Mouse (Mus musculus): ENCODE results near the gene Vav3. TPM values are rescaled to one million over a fixed set of nuclear protein-coding genes. Genes with fewer than 3 reads are reported as not detected.

Vav3 gene
- polyA plus RNA-seq, 1 experiment = 2.2 TPM

DNA sequence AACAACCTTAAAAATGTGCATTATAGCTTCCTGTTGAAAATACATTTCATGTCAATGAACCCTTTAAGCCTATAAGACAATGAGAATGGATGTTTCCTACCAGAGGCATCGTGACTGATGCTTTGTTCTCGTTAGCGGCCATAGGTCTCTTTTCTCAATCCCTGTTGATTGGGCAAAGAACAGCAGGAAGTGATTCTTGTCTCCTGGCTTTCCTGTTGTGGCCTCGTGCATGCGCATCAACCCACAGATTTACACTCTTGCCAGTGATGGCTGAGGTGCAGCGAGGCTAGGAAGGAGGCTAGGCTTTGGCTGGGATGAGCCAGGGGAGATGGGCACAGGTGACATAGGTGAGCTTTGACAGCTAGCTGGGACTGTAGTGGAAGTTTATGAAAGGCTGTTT, 123.2 kb downstream of the Vav3 start:
- no peak for TF ChIP-seq FOSL1 (IDR thresholded peaks at IDR 0.05; ENCODE audit: insufficient read depth, low read length, poor library complexity, severe bottlenecking)
- no peak for TF ChIP-seq MYOG (IDR thresholded peaks at IDR 0.05; ENCODE audit: control insufficient read depth, extremely low read depth, insufficient read length)
- TF ChIP-seq CEBPB (IDR thresholded peaks at IDR 0.05; ENCODE audit: low read depth) = no peak
- no peak for TF ChIP-seq MAX (IDR thresholded peaks at IDR 0.05)
- TF ChIP-seq MYOD1 (IDR thresholded peaks at IDR 0.05; ENCODE audit: control insufficient read depth, insufficient read length, low read depth) = no peak
- no peak for TF ChIP-seq USF1 (IDR thresholded peaks at IDR 0.05; ENCODE audit: low read depth)
- Histone ChIP-seq H3K79me3 (ENCODE audit: low read depth) (no peaks in the 10 kb centered on the region), H3ac (ENCODE audit: control insufficient read depth, insufficient read length, low read depth) (no peak overlapping the region), H3K36me3 (ENCODE audit: control insufficient read depth, insufficient read depth) (no peaks in the 10 kb centered on the region), H3K79me2 (ENCODE audit: control insufficient read depth, insufficient read depth) (no peaks in the 10 kb centered on the region), H3K27me3 (ENCODE audit: control insufficient read depth, insufficient read depth, insufficient read length) (no peaks in the 10 kb centered on the region), H3K4me3 (ENCODE audit: insufficient read depth, poor library complexity, severe bottlenecking) (no peak overlapping the region)

DNA sequence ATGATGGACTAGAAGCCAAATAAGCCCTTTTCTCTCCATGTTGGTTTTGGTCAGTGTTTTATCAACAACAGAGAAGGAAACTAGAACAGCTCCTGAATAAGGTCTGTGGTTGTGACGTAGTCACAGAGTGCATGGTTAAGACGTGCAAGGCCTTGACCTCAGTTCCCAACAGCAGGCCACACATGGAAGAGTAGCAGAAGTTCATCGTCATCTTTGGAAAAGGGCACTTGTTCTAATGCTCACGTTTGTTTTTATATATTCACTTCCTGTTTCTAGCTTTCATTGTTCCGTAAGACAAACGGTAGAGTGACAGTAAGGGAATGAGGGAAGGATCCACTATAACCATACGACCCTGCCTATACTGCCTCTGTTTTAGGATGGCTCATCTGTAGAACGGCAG, 124.1 kb downstream of the Vav3 start:
- TF ChIP-seq USF1 (IDR thresholded peaks at IDR 0.05; ENCODE audit: low read depth) (no peak), MAX (IDR thresholded peaks at IDR 0.05) (no peak), CEBPB (IDR thresholded peaks at IDR 0.05; ENCODE audit: low read depth) (no peak), MYOD1 (IDR thresholded peaks at IDR 0.05; ENCODE audit: control insufficient read depth, insufficient read length, low read depth) (no peak), CTCF (IDR thresholded peaks at IDR 0.05; ENCODE audit: control insufficient read depth, insufficient read depth, insufficient read length) (no peak), MYOG (IDR thresholded peaks at IDR 0.05; ENCODE audit: control insufficient read depth, extremely low read depth, insufficient read length) (no peak), FOSL1 (IDR thresholded peaks at IDR 0.05; ENCODE audit: insufficient read depth, low read length, poor library complexity, severe bottlenecking) (no peak)
- H3K79me3 ChIP-seq (ENCODE audit: low read depth) = no peaks in the 10 kb centered on the region

DNA sequence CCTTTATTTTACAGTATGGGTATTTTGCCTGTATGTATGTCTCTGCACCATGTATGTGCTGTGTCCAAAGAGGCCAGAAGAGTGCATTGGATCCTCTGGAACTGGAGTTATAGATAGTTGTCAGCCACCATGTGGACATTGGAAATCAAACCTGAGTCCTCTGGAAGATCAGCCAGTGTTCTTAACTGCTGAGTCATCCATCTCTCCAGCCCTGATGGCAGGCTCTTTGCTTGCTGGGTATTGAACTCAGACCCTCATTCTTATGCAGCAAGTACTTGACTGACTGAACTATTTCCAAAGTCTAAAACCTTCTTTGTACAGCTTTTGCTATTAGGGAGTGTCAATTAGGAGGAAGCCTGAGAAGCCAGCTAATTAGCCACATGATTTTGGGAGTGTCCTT, 126.1 kb downstream of the Vav3 start:
- Histone ChIP-seq H3K79me3 (ENCODE audit: low read depth) (no peaks in the 10 kb centered on the region), H3K27me3 (ENCODE audit: control insufficient read depth, insufficient read depth, insufficient read length) (no peaks in the 10 kb centered on the region), H3K4me3 (ENCODE audit: insufficient read depth, poor library complexity, severe bottlenecking) (no peak overlapping the region), H3ac (ENCODE audit: control insufficient read depth, insufficient read length, low read depth) (no peak overlapping the region), H3K79me2 (ENCODE audit: control insufficient read depth, insufficient read depth) (no peaks in the 10 kb centered on the region), H3K36me3 (ENCODE audit: control insufficient read depth, insufficient read depth) (no peaks in the 10 kb centered on the region)
- TF ChIP-seq MYOG (IDR thresholded peaks at IDR 0.05; ENCODE audit: control insufficient read depth, extremely low read depth, insufficient read length) (no peak), CEBPB (IDR thresholded peaks at IDR 0.05; ENCODE audit: low read depth) (no peak), USF1 (IDR thresholded peaks at IDR 0.05; ENCODE audit: low read depth) (no peak), CTCF (IDR thresholded peaks at IDR 0.05; ENCODE audit: control insufficient read depth, insufficient read depth, insufficient read length) (no peak), MYOD1 (IDR thresholded peaks at IDR 0.05; ENCODE audit: control insufficient read depth, insufficient read length, low read depth) (no peak), FOSL1 (IDR thresholded peaks at IDR 0.05; ENCODE audit: insufficient read depth, low read length, poor library complexity, severe bottlenecking) (no peak), MAX (IDR thresholded peaks at IDR 0.05) (no peak)

More for the DNA sequence above, 124.1 kb downstream of the Vav3 start:
- no peak overlapping the region for H3K4me3 ChIP-seq (ENCODE audit: insufficient read depth, poor library complexity, severe bottlenecking)
- no peaks in the 10 kb centered on the region for H3K27me3 ChIP-seq (ENCODE audit: control insufficient read depth, insufficient read depth, insufficient read length)
- no peak overlapping the region for H3ac ChIP-seq (ENCODE audit: control insufficient read depth, insufficient read length, low read depth)
- H3K79me2 ChIP-seq (ENCODE audit: control insufficient read depth, insufficient read depth) = no peaks in the 10 kb centered on the region
- no peaks in the 10 kb centered on the region for H3K36me3 ChIP-seq (ENCODE audit: control insufficient read depth, insufficient read depth)

DNA sequence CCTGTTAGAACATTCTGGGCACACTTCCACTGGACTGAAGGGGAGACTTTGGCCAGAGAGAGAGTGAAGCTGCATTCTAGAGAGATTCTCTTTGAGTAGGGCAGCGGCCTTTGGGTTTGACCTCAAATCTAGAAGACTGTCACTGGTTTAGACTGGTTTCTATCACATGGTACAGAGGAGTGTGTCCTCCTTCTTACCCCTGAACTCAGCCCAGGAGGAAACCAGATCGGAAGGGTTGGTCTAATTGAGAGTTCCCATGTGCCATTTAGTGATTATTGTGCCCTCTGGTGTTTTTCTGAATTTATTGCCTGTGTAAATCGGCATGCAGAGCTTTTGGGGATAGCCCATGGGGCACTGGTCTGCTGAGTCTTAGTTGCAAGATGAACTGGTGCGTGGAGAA, 126.8 kb downstream of the Vav3 start:
- Histone ChIP-seq H3K36me3 (ENCODE audit: control insufficient read depth, insufficient read depth) (no peaks in the 10 kb centered on the region), H3K79me3 (ENCODE audit: low read depth) (no peaks in the 10 kb centered on the region), H3K27me3 (ENCODE audit: control insufficient read depth, insufficient read depth, insufficient read length) (no peaks in the 10 kb centered on the region), H3K79me2 (ENCODE audit: control insufficient read depth, insufficient read depth) (no peaks in the 10 kb centered on the region), H3K4me3 (ENCODE audit: insufficient read depth, poor library complexity, severe bottlenecking) (no peak overlapping the region), H3ac (ENCODE audit: control insufficient read depth, insufficient read length, low read depth) (no peak overlapping the region)
- no peak for TF ChIP-seq CTCF (IDR thresholded peaks at IDR 0.05; ENCODE audit: control insufficient read depth, insufficient read depth, insufficient read length)
- no peak for TF ChIP-seq MAX (IDR thresholded peaks at IDR 0.05)
- no peak for TF ChIP-seq CEBPB (IDR thresholded peaks at IDR 0.05; ENCODE audit: low read depth)

DNA sequence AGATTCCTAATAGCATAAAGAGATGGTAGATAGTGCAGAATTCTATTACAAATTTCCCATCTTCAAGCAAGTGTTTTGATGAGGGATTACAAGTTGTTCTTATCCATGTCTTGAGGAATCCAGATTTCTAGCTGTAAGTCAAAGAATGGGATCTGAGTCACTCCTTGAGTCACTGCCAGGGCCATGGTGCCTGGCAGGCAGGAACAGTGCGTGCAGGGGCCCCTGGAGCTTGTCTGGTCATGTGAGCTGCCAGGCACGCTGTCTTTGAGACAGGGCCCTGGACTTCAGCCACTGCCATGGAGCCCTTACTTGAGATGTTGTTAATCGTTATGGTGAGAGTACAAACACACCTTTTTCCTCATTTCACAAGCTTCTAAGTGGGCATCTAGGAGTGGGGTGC, 129.0 kb downstream of the Vav3 start:
- no peak overlapping the region for H3K4me3 ChIP-seq (ENCODE audit: insufficient read depth, poor library complexity, severe bottlenecking)
- H3K79me3 ChIP-seq (ENCODE audit: low read depth) = no peaks in the 10 kb centered on the region
- no peaks in the 10 kb centered on the region for H3K36me3 ChIP-seq (ENCODE audit: control insufficient read depth, insufficient read depth)
- no peaks in the 10 kb centered on the region for H3K79me2 ChIP-seq (ENCODE audit: control insufficient read depth, insufficient read depth)
- TF ChIP-seq CEBPB (IDR thresholded peaks at IDR 0.05; ENCODE audit: low read depth) (no peak), USF1 (IDR thresholded peaks at IDR 0.05; ENCODE audit: low read depth) (peak; percentile 79), MYOD1 (IDR thresholded peaks at IDR 0.05; ENCODE audit: control insufficient read depth, insufficient read length, low read depth) (no peak), MYOG (IDR thresholded peaks at IDR 0.05; ENCODE audit: control insufficient read depth, extremely low read depth, insufficient read length) (no peak), FOSL1 (IDR thresholded peaks at IDR 0.05; ENCODE audit: insufficient read depth, low read length, poor library complexity, severe bottlenecking) (peak; percentile 48), MAX (IDR thresholded peaks at IDR 0.05) (peak; percentile 84), CTCF (IDR thresholded peaks at IDR 0.05; ENCODE audit: control insufficient read depth, insufficient read depth, insufficient read length) (no peak)
- H3K27me3 ChIP-seq (ENCODE audit: control insufficient read depth, insufficient read depth, insufficient read length) = no peaks in the 10 kb centered on the region
- H3ac ChIP-seq (ENCODE audit: control insufficient read depth, insufficient read length, low read depth) = no peak overlapping the region

DNA sequence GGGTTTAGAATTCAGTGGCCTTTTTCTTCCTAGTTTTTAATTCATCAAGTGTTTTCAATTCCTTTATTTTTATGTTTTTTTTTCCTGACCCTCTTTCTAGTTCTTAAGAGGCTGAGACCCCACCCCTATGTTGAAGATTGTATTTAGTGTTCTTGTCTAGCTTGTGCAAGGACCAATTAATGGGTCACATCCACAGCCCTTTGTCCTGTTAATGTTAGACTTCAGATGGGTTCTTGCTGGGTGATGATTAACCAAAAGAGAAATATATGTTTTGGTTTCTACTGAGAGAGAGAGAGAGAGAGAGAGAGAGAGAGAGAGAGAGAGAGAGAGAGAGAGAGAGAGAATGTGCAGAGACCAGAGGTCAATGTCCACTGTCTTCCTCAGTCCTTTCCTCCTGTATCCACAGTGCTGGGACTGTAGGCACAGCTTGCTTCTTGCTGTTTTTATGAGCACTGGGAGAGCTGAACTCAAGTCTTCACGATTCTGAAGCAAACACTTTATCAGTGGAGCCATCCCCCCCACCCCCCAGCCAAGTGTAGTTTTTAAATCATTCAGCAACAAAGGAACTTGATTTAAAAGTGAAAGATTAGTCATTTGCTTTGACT, 130.3 kb downstream of the Vav3 start:
- H3K4me3 ChIP-seq (ENCODE audit: insufficient read depth, poor library complexity, severe bottlenecking) = no peak overlapping the region
- H3K79me3 ChIP-seq (ENCODE audit: low read depth) = no peaks in the 10 kb centered on the region
- TF ChIP-seq FOSL1 (IDR thresholded peaks at IDR 0.05; ENCODE audit: insufficient read depth, low read length, poor library complexity, severe bottlenecking) (no peak), MAX (IDR thresholded peaks at IDR 0.05) (no peak), MYOD1 (IDR thresholded peaks at IDR 0.05; ENCODE audit: control insufficient read depth, insufficient read length, low read depth) (no peak), MYOG (IDR thresholded peaks at IDR 0.05; ENCODE audit: control insufficient read depth, extremely low read depth, insufficient read length) (no peak), CEBPB (IDR thresholded peaks at IDR 0.05; ENCODE audit: low read depth) (no peak), USF1 (IDR thresholded peaks at IDR 0.05; ENCODE audit: low read depth) (no peak), CTCF (IDR thresholded peaks at IDR 0.05; ENCODE audit: control insufficient read depth, insufficient read depth, insufficient read length) (no peak)
- H3K79me2 ChIP-seq (ENCODE audit: control insufficient read depth, insufficient read depth) = no peaks in the 10 kb centered on the region
- H3K36me3 ChIP-seq (ENCODE audit: control insufficient read depth, insufficient read depth) = no peaks in the 10 kb centered on the region
- no peak overlapping the region for H3ac ChIP-seq (ENCODE audit: control insufficient read depth, insufficient read length, low read depth)
- no peaks in the 10 kb centered on the region for H3K27me3 ChIP-seq (ENCODE audit: control insufficient read depth, insufficient read depth, insufficient read length)

All from C2C12 (cell line).